Mouse (Mus musculus): ENCODE data around the gene Gbe1. TPM values are rescaled to one million over a fixed set of nuclear protein-coding genes. Genes with fewer than 3 reads are reported as not detected.

Gbe1 gene
- polyA plus RNA-seq, 1 experiment from 2014 or later: 16.8 TPM

GRCm38 (mm10) chr16:70358326-70358725 is 44.6 kb downstream of the Gbe1 start:
- Histone ChIP-seq H3K4me3 (replicated peaks) (no peak overlapping the region), H3K27me3 (no peaks in the 10 kb centered on the region), H3K4me1 (no peaks in the 10 kb centered on the region), H3K27ac (replicated peaks) (no peak overlapping the region), H3K4me2 (replicated peaks) (no peak overlapping the region), H3K9ac (no peak overlapping the region), H3K36me3 (no peaks in the 10 kb centered on the region), H3K9me3 (replicated peaks) (no peaks in the 10 kb centered on the region)
- WGBS: 89% methylated on average over 6 of the region's 6 CpGs
- ATAC-seq (ENCODE audit: insufficient number of reproducible peaks, low FRiP score, low TSS enrichment, low read depth): no peak

- Histone ChIP-seq H3K4me1 (no peaks in the 10 kb centered on the region), H3K9ac (no peak overlapping the region), H3K27me3 (no peaks in the 10 kb centered on the region), H3K4me3 (replicated peaks) (no peak overlapping the region), H3K27ac (replicated peaks) (no peak overlapping the region), H3K36me3 (no peaks in the 10 kb centered on the region), H3K9me3 (replicated peaks) (no peaks in the 10 kb centered on the region), H3K4me2 (replicated peaks) (no peak overlapping the region)
- WGBS: 87% methylated on average over 3 of the region's 3 CpGs
- no peak for ATAC-seq (ENCODE audit: insufficient number of reproducible peaks, low FRiP score, low TSS enrichment, low read depth)
These were observed 51.5 kb downstream of the Gbe1 start for GRCm38 (mm10) chr16:70365229-70365628.

GRCm38 (mm10) chr16:70381045-70381444 is 67.3 kb downstream of the Gbe1 start:
- Histone ChIP-seq H3K9me3 (replicated peaks) (no peaks in the 10 kb centered on the region), H3K27ac (replicated peaks) (no peak overlapping the region), H3K36me3 (no peaks in the 10 kb centered on the region), H3K27me3 (no peaks in the 10 kb centered on the region), H3K4me3 (replicated peaks) (no peak overlapping the region), H3K4me2 (replicated peaks) (no peak overlapping the region), H3K4me1 (no peaks in the 10 kb centered on the region), H3K9ac (no peak overlapping the region)
- 86% methylated on average over 2 of the region's 2 CpGs for WGBS
- ATAC-seq (ENCODE audit: insufficient number of reproducible peaks, low FRiP score, low TSS enrichment, low read depth): no peak

GRCm38 (mm10) chr16:70385494-70385893 is 71.7 kb downstream of the Gbe1 start:
- H3K36me3 ChIP-seq: no peaks in the 10 kb centered on the region
- H3K4me3 ChIP-seq (replicated peaks): no peak overlapping the region
- no peaks in the 10 kb centered on the region for H3K27me3 ChIP-seq
- H3K9me3 ChIP-seq (replicated peaks): no peaks in the 10 kb centered on the region
- H3K4me2 ChIP-seq (replicated peaks): no peak overlapping the region
- H3K4me1 ChIP-seq: no peaks in the 10 kb centered on the region
- H3K27ac ChIP-seq (replicated peaks): no peak overlapping the region
- WGBS: 90% methylated on average over 1 of the region's 1 CpGs
- H3K9ac ChIP-seq: no peak overlapping the region
- ATAC-seq (ENCODE audit: insufficient number of reproducible peaks, low FRiP score, low TSS enrichment, low read depth): no peak

GRCm38 (mm10) chr16:70387385-70387784 is 73.6 kb downstream of the Gbe1 start:
- whole genome bisulfite sequencing: 91% methylated on average over 2 of the region's 2 CpGs

GRCm38 (mm10) chr16:70395276-70395675 is 81.5 kb downstream of the Gbe1 start:
- WGBS: 86% methylated on average over 3 of the region's 3 CpGs
- ATAC-seq (ENCODE audit: insufficient number of reproducible peaks, low FRiP score, low TSS enrichment, low read depth): no peak
- no peak overlapping the region for H3K27ac ChIP-seq (replicated peaks)
- H3K9ac ChIP-seq: no peak overlapping the region
- no peaks in the 10 kb centered on the region for H3K9me3 ChIP-seq (replicated peaks)
- H3K36me3 ChIP-seq: no peaks in the 10 kb centered on the region
- no peaks in the 10 kb centered on the region for H3K27me3 ChIP-seq
- no peaks in the 10 kb centered on the region for H3K4me1 ChIP-seq
- no peak overlapping the region for H3K4me3 ChIP-seq (replicated peaks)
- no peak overlapping the region for H3K4me2 ChIP-seq (replicated peaks)

More at GRCm38 (mm10) chr16:70387385-70387784, 73.6 kb downstream of the Gbe1 start:
- Histone ChIP-seq H3K36me3 (no peaks in the 10 kb centered on the region), H3K27ac (replicated peaks) (no peak overlapping the region), H3K27me3 (no peaks in the 10 kb centered on the region), H3K4me1 (no peaks in the 10 kb centered on the region), H3K9me3 (replicated peaks) (no peaks in the 10 kb centered on the region), H3K9ac (no peak overlapping the region), H3K4me2 (replicated peaks) (no peak overlapping the region), H3K4me3 (replicated peaks) (no peak overlapping the region)
- no peak for ATAC-seq (ENCODE audit: insufficient number of reproducible peaks, low FRiP score, low TSS enrichment, low read depth)

- no peak for ATAC-seq (ENCODE audit: insufficient number of reproducible peaks, low FRiP score, low TSS enrichment, low read depth)
- no peak overlapping the region for H3K27ac ChIP-seq (replicated peaks)
- no peak overlapping the region for H3K4me2 ChIP-seq (replicated peaks)
- H3K9me3 ChIP-seq (replicated peaks): no peaks in the 10 kb centered on the region
- WGBS: 73% methylated on average over 2 of the region's 2 CpGs
- H3K27me3 ChIP-seq: no peaks in the 10 kb centered on the region
- no peak overlapping the region for H3K4me3 ChIP-seq (replicated peaks)
- no peaks in the 10 kb centered on the region for H3K36me3 ChIP-seq
- H3K4me1 ChIP-seq: no peaks in the 10 kb centered on the region
- no peak overlapping the region for H3K9ac ChIP-seq
These were observed 94.0 kb downstream of the Gbe1 start for GRCm38 (mm10) chr16:70407780-70408179.

GRCm38 (mm10) chr16:70421077-70421476 is 107.3 kb downstream of the Gbe1 start:
- WGBS: 56% methylated on average over 3 of the region's 3 CpGs
- no peaks in the 10 kb centered on the region for H3K36me3 ChIP-seq
- H3K9me3 ChIP-seq (replicated peaks): no peaks in the 10 kb centered on the region
- no peak overlapping the region for H3K4me3 ChIP-seq (replicated peaks)
- no peaks in the 10 kb centered on the region for H3K4me1 ChIP-seq
- H3K27ac ChIP-seq (replicated peaks): no peak overlapping the region
- no peak for ATAC-seq (ENCODE audit: insufficient number of reproducible peaks, low FRiP score, low TSS enrichment, low read depth)
- no peak overlapping the region for H3K9ac ChIP-seq
- H3K27me3 ChIP-seq: no peaks in the 10 kb centered on the region
- no peak overlapping the region for H3K4me2 ChIP-seq (replicated peaks)

GRCm38 (mm10) chr16:70449520-70449919 is 135.8 kb downstream of the Gbe1 start:
- Histone ChIP-seq H3K9me3 (replicated peaks) (no peaks in the 10 kb centered on the region), H3K4me2 (replicated peaks) (no peak overlapping the region), H3K27ac (replicated peaks) (no peak overlapping the region), H3K27me3 (no peaks in the 10 kb centered on the region), H3K4me3 (replicated peaks) (no peak overlapping the region), H3K36me3 (no peaks in the 10 kb centered on the region), H3K9ac (no peak overlapping the region), H3K4me1 (no peaks in the 10 kb centered on the region)
- ATAC-seq (ENCODE audit: insufficient number of reproducible peaks, low FRiP score, low TSS enrichment, low read depth): no peak
- 69% methylated on average over 6 of the region's 6 CpGs for WGBS

- Histone ChIP-seq H3K27ac (replicated peaks) (no peak overlapping the region), H3K4me3 (replicated peaks) (no peak overlapping the region), H3K4me2 (replicated peaks) (no peak overlapping the region), H3K4me1 (no peaks in the 10 kb centered on the region), H3K27me3 (no peaks in the 10 kb centered on the region), H3K9me3 (replicated peaks) (no peaks in the 10 kb centered on the region), H3K9ac (no peak overlapping the region), H3K36me3 (no peaks in the 10 kb centered on the region)
- 29% methylated on average over 1 of the region's 3 CpGs for WGBS
- no peak for ATAC-seq (ENCODE audit: insufficient number of reproducible peaks, low FRiP score, low TSS enrichment, low read depth)
These were observed 161.8 kb downstream of the Gbe1 start for GRCm38 (mm10) chr16:70475583-70475982.

GRCm38 (mm10) chr16:70476161-70476560 is 162.4 kb downstream of the Gbe1 start:
- H3K36me3 ChIP-seq: no peaks in the 10 kb centered on the region
- 74% methylated on average over 4 of the region's 4 CpGs for WGBS
- H3K9ac ChIP-seq: no peak overlapping the region
- no peak overlapping the region for H3K4me2 ChIP-seq (replicated peaks)
- no peak overlapping the region for H3K27ac ChIP-seq (replicated peaks)
- no peaks in the 10 kb centered on the region for H3K27me3 ChIP-seq
- no peak for ATAC-seq (ENCODE audit: insufficient number of reproducible peaks, low FRiP score, low TSS enrichment, low read depth)
- H3K9me3 ChIP-seq (replicated peaks): no peaks in the 10 kb centered on the region
- no peak overlapping the region for H3K4me3 ChIP-seq (replicated peaks)
- no peaks in the 10 kb centered on the region for H3K4me1 ChIP-seq

GRCm38 (mm10) chr16:70480494-70480893 is 166.7 kb downstream of the Gbe1 start:
- Histone ChIP-seq H3K9ac (no peak overlapping the region), H3K27ac (replicated peaks) (no peak overlapping the region), H3K4me2 (replicated peaks) (no peak overlapping the region), H3K9me3 (replicated peaks) (no peaks in the 10 kb centered on the region), H3K27me3 (no peaks in the 10 kb centered on the region), H3K36me3 (no peaks in the 10 kb centered on the region), H3K4me3 (replicated peaks) (no peak overlapping the region), H3K4me1 (no peaks in the 10 kb centered on the region)
- 86% methylated on average over 3 of the region's 3 CpGs for WGBS
- no peak for ATAC-seq (ENCODE audit: insufficient number of reproducible peaks, low FRiP score, low TSS enrichment, low read depth)

Data from embryonic facial prominence, embryonic 15.5 days (tissue).